Mouse (Mus musculus): Measurements from ENCODE around the gene Limch1. TPM values are rescaled to one million over a fixed set of nuclear protein-coding genes. Genes with fewer than 3 reads are reported as not detected.

Limch1 gene
- total RNA-seq, 2 experiments from 2014 or later, result 121 to 127 TPM

- intact Hi-C loops (cut with DNase I), result no loop called here
- H3K27ac ChIP-seq, result no peak overlapping the region
- no peak for DNase-seq (ENCODE audit: extremely low spot score in 1 of 2, low spot score in 2 of 2)
- TF ChIP-seq CTCF (IDR thresholded peaks at IDR 0.05), result no peak
- no peak overlapping the region for H3K4me3 ChIP-seq
These were observed 337.5 kb downstream of the Limch1 start for GRCm38 (mm10) chr5:67083117-67083516.

DNA sequence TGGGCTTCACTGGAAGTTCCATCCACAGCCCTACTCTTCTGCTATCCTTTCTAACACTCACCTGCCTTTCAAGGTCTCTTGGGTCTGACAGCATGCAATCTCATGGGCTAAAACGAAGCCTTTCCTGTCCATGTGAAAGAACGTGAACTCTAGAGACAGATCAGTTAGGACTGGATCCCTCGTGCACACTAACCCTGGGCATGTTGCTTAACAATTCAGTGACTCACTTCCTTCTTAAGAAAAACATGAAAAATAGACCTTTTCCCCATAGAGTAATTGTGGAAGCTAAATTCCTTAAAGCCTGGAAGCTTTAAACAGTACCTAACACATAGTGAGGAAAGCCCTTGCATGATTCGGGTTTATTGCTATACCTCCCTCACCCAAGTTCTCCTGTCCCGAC is 345.2 kb downstream of the Limch1 start:
- Histone ChIP-seq H3K4me3 (no peak overlapping the region), H3K27ac (no peak overlapping the region)
- no peak for TF ChIP-seq CTCF (IDR thresholded peaks at IDR 0.05)
- intact Hi-C loops (cut with DNase I), result no loop called here
- no peak for DNase-seq (ENCODE audit: extremely low spot score in 1 of 2, low spot score in 2 of 2)

GRCm38 (mm10) chr5:67091766-67092165 is 346.1 kb downstream of the Limch1 start:
- Histone ChIP-seq H3K4me3 (no peak overlapping the region), H3K27ac (no peak overlapping the region)
- no peak for DNase-seq (ENCODE audit: extremely low spot score in 1 of 2, low spot score in 2 of 2)
- no peak for TF ChIP-seq CTCF (IDR thresholded peaks at IDR 0.05)
- intact Hi-C loops (cut with DNase I), result no loop called here

- no peak for TF ChIP-seq CTCF (IDR thresholded peaks at IDR 0.05)
- intact Hi-C loops (cut with DNase I), result no loop called here
- Histone ChIP-seq H3K4me3 (no peak overlapping the region), H3K27ac (no peak overlapping the region)
- no peak for DNase-seq (ENCODE audit: extremely low spot score in 1 of 2, low spot score in 2 of 2)
These were observed 348.4 kb downstream of the Limch1 start for GRCm38 (mm10) chr5:67093991-67094390.

- intact Hi-C loops (cut with DNase I), result no loop called here
- no peak overlapping the region for H3K27ac ChIP-seq
These were observed 349.5 kb downstream of the Limch1 start for GRCm38 (mm10) chr5:67095153-67095552.

DNA sequence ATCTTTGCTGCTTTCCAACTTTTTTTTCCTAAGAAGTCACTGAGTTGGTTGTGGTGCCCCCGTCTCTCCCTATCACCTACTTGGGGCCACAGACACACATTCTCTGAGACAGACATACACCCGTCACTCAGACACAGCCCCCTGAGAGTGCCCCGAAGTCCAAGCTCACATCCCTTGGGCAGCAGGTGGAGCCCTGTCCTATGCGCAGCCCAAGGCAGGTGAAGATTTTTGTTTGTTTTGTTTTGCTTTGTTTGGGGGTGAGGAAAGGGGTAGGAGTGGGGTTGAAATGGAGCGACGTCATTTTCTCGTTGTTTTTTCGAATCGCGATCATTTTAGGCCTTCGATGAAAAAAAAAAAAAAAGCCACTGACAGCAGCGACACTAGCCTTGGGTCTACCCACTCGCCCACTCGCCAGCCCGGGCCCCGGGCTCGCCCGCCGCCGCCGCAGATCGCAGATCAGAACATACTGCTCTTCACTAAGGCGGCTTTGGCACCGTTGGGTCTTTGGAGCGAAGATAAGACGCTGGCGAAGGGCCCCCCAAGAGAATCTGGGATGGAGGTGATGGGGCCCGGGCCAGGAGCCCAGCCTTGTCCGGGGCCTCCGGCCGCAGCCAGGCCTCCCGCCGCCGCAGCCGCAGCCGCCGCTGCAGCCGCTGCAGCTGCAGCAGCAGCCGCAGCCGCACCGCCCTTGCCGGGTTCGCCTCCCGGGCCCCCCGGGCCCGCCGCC is 350.2 kb downstream of the Limch1 start:
- no peak overlapping the region for H3K4me3 ChIP-seq
- intact Hi-C loops (cut with DNase I), result no loop called here
- TF ChIP-seq CTCF (IDR thresholded peaks at IDR 0.05), result no peak
- DNase-seq (ENCODE audit: extremely low spot score in 1 of 2, low spot score in 2 of 2), result no peak
- no peak overlapping the region for H3K27ac ChIP-seq

More at GRCm38 (mm10) chr5:67095153-67095552, 349.5 kb downstream of the Limch1 start:
- H3K4me3 ChIP-seq, result no peak overlapping the region
- DNase-seq (ENCODE audit: extremely low spot score in 1 of 2, low spot score in 2 of 2), result no peak
- TF ChIP-seq CTCF (IDR thresholded peaks at IDR 0.05), result no peak

DNA sequence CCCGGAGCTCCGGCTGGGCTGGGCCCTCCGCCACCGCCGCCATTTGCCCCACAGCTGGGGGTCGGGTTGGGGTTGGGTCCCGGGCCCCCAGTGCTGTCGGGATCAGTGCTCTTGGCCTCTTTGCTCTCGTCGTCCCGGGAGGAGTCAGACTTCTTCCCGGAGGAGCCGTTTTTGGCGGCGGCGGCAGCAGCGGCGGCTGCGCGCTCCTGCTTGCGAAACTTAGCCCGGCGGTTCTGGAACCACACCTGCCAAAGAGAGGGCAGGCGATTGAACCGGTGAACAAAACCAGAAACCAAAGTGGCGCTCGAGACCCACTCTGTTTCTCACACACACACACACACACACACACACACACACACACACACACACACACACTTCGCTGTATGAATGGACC is 350.7 kb downstream of the Limch1 start:
- DNase-seq (ENCODE audit: extremely low spot score in 1 of 2, low spot score in 2 of 2), result no peak
- intact Hi-C loops (cut with DNase I), result no loop called here
- no peak overlapping the region for H3K27ac ChIP-seq
- H3K4me3 ChIP-seq, result no peak overlapping the region
- no peak for TF ChIP-seq CTCF (IDR thresholded peaks at IDR 0.05)

DNA sequence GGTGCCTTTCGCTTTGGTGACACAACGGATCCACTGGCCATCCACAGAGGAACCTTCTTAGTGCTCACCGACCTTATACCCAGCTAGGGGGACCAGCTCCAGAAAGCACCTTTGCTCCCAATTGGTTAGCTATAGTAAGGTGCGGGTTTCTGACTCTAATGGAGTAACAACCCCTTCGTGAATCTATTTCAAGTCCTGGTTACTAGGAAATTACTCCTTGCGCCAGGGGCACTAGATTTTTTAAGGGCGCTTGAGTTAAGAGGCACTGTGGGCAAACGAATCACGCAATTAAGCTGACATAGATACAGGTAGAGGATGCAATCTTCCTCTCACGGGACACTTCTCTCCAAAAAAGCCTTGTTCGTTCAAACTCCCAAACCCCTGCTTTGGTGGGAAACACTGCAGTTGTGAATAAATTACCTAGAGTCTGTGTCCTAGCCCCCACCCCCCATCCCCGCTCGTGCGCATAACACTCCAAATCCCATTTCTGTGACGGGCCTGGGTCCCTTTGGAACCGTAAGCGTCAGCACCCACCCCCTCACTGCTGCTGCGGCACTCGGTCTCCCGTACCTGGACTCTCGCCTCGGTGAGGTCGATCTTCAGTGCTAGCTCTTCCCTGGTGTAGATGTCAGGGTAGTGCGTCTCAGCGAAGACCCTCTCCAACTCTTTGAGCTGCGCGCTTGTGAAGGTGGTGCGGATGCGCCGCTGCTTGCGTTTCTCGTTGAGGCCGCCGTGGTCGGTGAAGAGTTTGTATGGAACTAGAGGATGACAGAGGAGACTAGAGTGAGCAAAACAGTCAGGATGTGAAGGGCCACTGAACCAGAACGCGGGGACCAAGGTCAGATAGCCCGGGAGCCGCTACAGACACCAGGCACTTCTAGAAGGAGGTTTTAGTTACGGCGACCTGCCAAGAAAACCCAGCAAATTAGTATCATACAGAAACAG is 351.8 kb downstream of the Limch1 start:
- no peak overlapping the region for H3K4me3 ChIP-seq
- no peak for DNase-seq (ENCODE audit: extremely low spot score in 1 of 2, low spot score in 2 of 2)
- H3K27ac ChIP-seq, result no peak overlapping the region
- intact Hi-C loops (cut with DNase I), result no loop called here
- TF ChIP-seq CTCF (IDR thresholded peaks at IDR 0.05), result no peak

- intact Hi-C loops (cut with DNase I), result no loop called here
- TF ChIP-seq CTCF (IDR thresholded peaks at IDR 0.05), result no peak
- no peak overlapping the region for H3K4me3 ChIP-seq
- no peak overlapping the region for H3K27ac ChIP-seq
- DNase-seq (ENCODE audit: extremely low spot score in 1 of 2, low spot score in 2 of 2), result no peak
These were observed 352.6 kb downstream of the Limch1 start for GRCm38 (mm10) chr5:67098051-67098732.

- TF ChIP-seq CTCF (IDR thresholded peaks at IDR 0.05), result no peak
- peak in 1 of 2 experiments; percentile 17 for DNase-seq (ENCODE audit: extremely low spot score in 1 of 2, low spot score in 2 of 2)
- Histone ChIP-seq H3K4me3 (no peak within 1 kb of the TSS), H3K27ac (no peak within 1 kb of the TSS)
- intact Hi-C loops (cut with DNase I), result no loop called here
These were observed 353.2 kb downstream of the Limch1 start, which contains the start of gene Phox2b for GRCm38 (mm10) chr5:67098733-67099323. Gene Phox2b, minus strand, starts transcription at chr5:67099301.

Data from left cerebral cortex, adult 2 months (tissue).